Mouse (Mus musculus): ENCODE data around the gene LTO1. TPM values are rescaled to one million over a fixed set of nuclear protein-coding genes. Genes with fewer than 3 reads are reported as not detected.

Gene LTO1
- total and polyA plus RNA-seq, 2 experiments from 2014 or later = 5.5 to 13.6 TPM

DNA sequence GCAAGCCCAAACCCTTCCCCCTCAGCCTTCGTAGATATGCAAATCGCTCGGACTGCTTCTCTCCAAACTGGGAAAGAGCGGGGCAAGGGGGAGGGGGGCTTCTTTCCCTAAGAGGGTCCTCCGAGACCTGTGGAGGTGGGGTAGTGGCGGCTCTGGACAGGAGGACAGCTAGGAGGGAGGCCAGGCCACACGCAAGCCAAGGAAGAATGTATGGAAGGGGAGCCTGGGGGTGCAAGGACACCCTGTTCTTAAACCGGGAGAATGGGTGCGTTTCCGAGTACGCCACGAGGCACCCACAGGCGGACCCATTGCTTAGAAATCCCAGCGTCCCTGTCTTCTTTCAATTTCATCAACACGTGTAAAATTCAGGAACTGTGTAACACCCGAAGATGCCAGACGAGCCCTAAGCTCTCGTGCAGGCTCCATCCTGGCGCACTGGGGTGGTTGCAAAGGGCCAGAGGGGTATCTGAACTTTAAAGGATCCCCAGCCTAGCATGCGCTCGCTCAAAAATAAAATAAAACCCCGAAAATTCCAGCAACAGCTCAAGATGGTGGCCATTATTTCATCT, 25.2 kb downstream of the LTO1 start:
- H3K9me3 ChIP-seq (replicated peaks; ENCODE audit: control insufficient read depth, low read length) = no peaks in the 10 kb centered on the region
- 0% methylated on average over 20 of the region's 22 CpGs for WGBS
- no peak for TF ChIP-seq EP300 (IDR thresholded peaks at IDR 0.05; ENCODE audit: low read depth)
- TF ChIP-seq CTCF (IDR thresholded peaks at IDR 0.05; ENCODE audit: low read depth) = no peak
- peak overlapping the region; percentile 99 for H3K4me2 ChIP-seq (ENCODE audit: low read depth, low read length)
- peak overlapping the region; percentile 86 for H3K27ac ChIP-seq (ENCODE audit: low read depth)
- DNase-seq (ENCODE audit: low spot score) (peak; percentile 28), ATAC-seq (ENCODE audit: insufficient read depth, low read depth) (no peak)
- peak overlapping the region; percentile 58; the same call in 1 of the 2 replicates for H3K9ac ChIP-seq (replicated peaks; ENCODE audit: low read depth, low read length)
- no peaks in the 10 kb centered on the region for H3K27me3 ChIP-seq (ENCODE audit: control insufficient read depth, insufficient read depth, low read length)
- H3K36me3 ChIP-seq (replicated peaks; ENCODE audit: control insufficient read depth, insufficient read depth, low read length) = peaks cover 17% of the 10 kb centered on the region
- peaks cover 30% of the 10 kb centered on the region for H3K4me1 ChIP-seq (ENCODE audit: control insufficient read depth, insufficient read depth)
- H3K4me3 ChIP-seq (ENCODE audit: low read depth, low read length) = peak overlapping the region; percentile 82

DNA sequence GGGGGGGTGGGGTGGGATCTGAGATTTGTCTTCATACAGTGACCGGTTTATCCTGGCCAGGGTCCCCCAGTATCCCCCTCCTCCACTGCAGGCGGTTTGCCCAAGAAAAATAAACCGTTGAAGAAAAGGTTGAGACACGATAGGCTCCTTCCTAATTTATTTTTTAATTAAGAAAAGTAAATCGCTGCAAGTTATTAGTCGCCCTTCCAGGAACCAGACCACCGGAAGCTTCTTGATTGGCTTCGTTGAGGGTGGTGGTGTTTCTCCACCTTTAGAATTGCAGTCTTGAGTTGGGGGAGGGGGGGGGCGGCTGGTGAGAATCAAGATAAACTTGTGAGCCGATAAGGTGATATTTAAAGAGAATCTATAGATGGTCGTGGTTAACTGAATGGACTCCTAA, 25.7 kb downstream of the LTO1 start:
- Histone ChIP-seq H3K9me3 (replicated peaks; ENCODE audit: control insufficient read depth, low read length) (no peaks in the 10 kb centered on the region), H3K4me2 (ENCODE audit: low read depth, low read length) (peak overlapping the region; percentile 99), H3K9ac (replicated peaks; ENCODE audit: low read depth, low read length) (peak overlapping the region; percentile 62; the same call in 1 of the 2 replicates), H3K27ac (ENCODE audit: low read depth) (peak overlapping the region; percentile 88), H3K36me3 (replicated peaks; ENCODE audit: control insufficient read depth, insufficient read depth, low read length) (peaks cover 14% of the 10 kb centered on the region), H3K4me3 (ENCODE audit: low read depth, low read length) (peak overlapping the region; percentile 82), H3K4me1 (ENCODE audit: control insufficient read depth, insufficient read depth) (peaks cover 30% of the 10 kb centered on the region), H3K27me3 (ENCODE audit: control insufficient read depth, insufficient read depth, low read length) (no peaks in the 10 kb centered on the region)
- no peak for TF ChIP-seq EP300 (IDR thresholded peaks at IDR 0.05; ENCODE audit: low read depth)
- TF ChIP-seq CTCF (IDR thresholded peaks at IDR 0.05; ENCODE audit: low read depth) = no peak
- ATAC-seq (ENCODE audit: insufficient read depth, low read depth) = no peak
- 2% methylated on average over 11 of the region's 11 CpGs for WGBS
- no peak for DNase-seq (ENCODE audit: low spot score)

DNA sequence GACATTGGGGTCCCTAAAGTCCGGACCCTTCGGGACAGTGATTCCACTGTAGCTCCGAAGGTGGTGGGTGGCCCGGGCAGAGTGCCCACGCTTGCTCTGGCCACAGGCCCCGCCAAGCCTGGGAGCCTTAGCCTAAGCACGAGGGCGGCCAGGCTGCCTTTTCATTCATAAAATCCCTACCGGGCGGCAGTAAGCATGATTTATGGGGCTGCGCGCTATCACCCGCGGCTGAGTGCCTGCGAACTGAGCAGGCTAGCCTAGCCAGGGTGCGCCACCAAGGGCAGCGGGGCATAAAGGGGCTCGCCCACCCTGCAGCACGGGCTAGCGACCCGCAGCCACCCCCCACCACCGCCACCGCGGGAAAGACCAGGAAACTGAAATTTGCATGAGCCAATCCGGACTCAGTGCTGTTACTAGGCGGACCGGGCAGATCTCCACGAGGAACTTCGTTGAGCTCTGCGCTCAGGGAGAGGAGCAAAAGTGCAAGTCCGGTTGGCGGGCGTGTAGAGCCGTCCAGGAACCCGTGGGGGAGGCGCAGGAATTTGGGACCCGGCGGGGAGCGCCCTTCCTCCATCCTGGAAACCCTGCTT, 26.4 kb downstream of the LTO1 start:
- TF ChIP-seq CTCF (IDR thresholded peaks at IDR 0.05; ENCODE audit: low read depth) = no peak
- TF ChIP-seq EP300 (IDR thresholded peaks at IDR 0.05; ENCODE audit: low read depth) = 0 out of 2 replicates have a peak, but pooled peaks have one; percentile 55
- WGBS = under 1% methylated on average over 37 of the region's 39 CpGs
- ATAC-seq (ENCODE audit: insufficient read depth, low read depth) (peak; percentile 82), DNase-seq (ENCODE audit: low spot score) (peak; percentile 95)
- no peaks in the 10 kb centered on the region for H3K27me3 ChIP-seq (ENCODE audit: control insufficient read depth, insufficient read depth, low read length)
- H3K4me2 ChIP-seq (ENCODE audit: low read depth, low read length) = peak overlapping the region; percentile 99
- peak overlapping the region; percentile 59 for H3K4me3 ChIP-seq (ENCODE audit: low read depth, low read length)
- H3K4me1 ChIP-seq (ENCODE audit: control insufficient read depth, insufficient read depth) = peaks cover 30% of the 10 kb centered on the region
- peak overlapping the region; percentile 88 for H3K27ac ChIP-seq (ENCODE audit: low read depth)
- peaks cover 8% of the 10 kb centered on the region for H3K36me3 ChIP-seq (replicated peaks; ENCODE audit: control insufficient read depth, insufficient read depth, low read length)
- H3K9me3 ChIP-seq (replicated peaks; ENCODE audit: control insufficient read depth, low read length) = no peaks in the 10 kb centered on the region
- H3K9ac ChIP-seq (replicated peaks; ENCODE audit: low read depth, low read length) = peak overlapping the region; percentile 62

- H3K9ac ChIP-seq (replicated peaks; ENCODE audit: low read depth, low read length) = no peak overlapping the region
- ATAC-seq (ENCODE audit: insufficient read depth, low read depth) = no peak
These were observed 27.3 kb downstream of the LTO1 start for GRCm38 (mm10) chr7:144942071-144942743.

DNA sequence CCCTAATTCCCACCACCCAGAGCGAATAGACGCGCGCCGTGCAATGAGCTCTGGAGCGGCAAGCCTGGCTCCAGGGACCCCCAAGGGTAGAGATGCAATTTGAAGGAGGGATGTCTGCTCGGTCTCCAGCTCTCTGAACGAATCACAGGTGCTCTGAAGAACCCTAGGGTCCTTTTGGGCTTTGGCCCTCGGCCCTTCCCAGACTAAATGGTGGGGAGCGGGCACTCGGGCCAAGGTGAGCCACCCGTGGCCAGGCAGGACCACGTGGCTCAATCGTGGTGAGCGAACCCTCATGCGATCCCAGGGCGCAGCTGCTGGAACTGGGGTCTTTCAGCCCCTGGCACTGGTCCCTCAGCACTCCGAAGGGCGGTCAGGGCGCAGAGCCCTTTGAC, 27.8 kb downstream of the LTO1 start:
- Histone ChIP-seq H3K9me3 (replicated peaks; ENCODE audit: control insufficient read depth, low read length) (no peaks in the 10 kb centered on the region), H3K36me3 (replicated peaks; ENCODE audit: control insufficient read depth, insufficient read depth, low read length) (no peaks in the 10 kb centered on the region), H3K4me2 (ENCODE audit: low read depth, low read length) (peak overlapping the region; percentile 99), H3K4me1 (ENCODE audit: control insufficient read depth, insufficient read depth) (peaks cover 30% of the 10 kb centered on the region), H3K27ac (ENCODE audit: low read depth) (peak overlapping the region; percentile 74; the same call in 1 of the 2 replicates), H3K9ac (replicated peaks; ENCODE audit: low read depth, low read length) (no peak overlapping the region), H3K27me3 (ENCODE audit: control insufficient read depth, insufficient read depth, low read length) (no peaks in the 10 kb centered on the region), H3K4me3 (ENCODE audit: low read depth, low read length) (peak overlapping the region; percentile 59)
- ATAC-seq (ENCODE audit: insufficient read depth, low read depth) (no peak), DNase-seq (ENCODE audit: low spot score) (no peak)
- 2% methylated on average over 20 of the region's 20 CpGs for WGBS
- no peak for TF ChIP-seq CTCF (IDR thresholded peaks at IDR 0.05; ENCODE audit: low read depth)

More at GRCm38 (mm10) chr7:144942071-144942743, 27.3 kb downstream of the LTO1 start:
- Histone ChIP-seq H3K27ac (ENCODE audit: low read depth) (peak overlapping the region; percentile 74), H3K4me1 (ENCODE audit: control insufficient read depth, insufficient read depth) (peaks cover 30% of the 10 kb centered on the region), H3K4me3 (ENCODE audit: low read depth, low read length) (peak overlapping the region; percentile 59), H3K27me3 (ENCODE audit: control insufficient read depth, insufficient read depth, low read length) (no peaks in the 10 kb centered on the region), H3K9me3 (replicated peaks; ENCODE audit: control insufficient read depth, low read length) (no peaks in the 10 kb centered on the region), H3K36me3 (replicated peaks; ENCODE audit: control insufficient read depth, insufficient read depth, low read length) (no peaks in the 10 kb centered on the region), H3K4me2 (ENCODE audit: low read depth, low read length) (peak overlapping the region; percentile 99)
- no peak for DNase-seq (ENCODE audit: low spot score)
- TF ChIP-seq EP300 (IDR thresholded peaks at IDR 0.05; ENCODE audit: low read depth) (no peak), CTCF (IDR thresholded peaks at IDR 0.05; ENCODE audit: low read depth) (no peak)
- 2% methylated on average over 35 of the region's 35 CpGs for WGBS

Data from heart, postnatal 0 days (tissue).